Mouse (Mus musculus): Measurements from ENCODE around the gene Pdgfc.

DNA sequence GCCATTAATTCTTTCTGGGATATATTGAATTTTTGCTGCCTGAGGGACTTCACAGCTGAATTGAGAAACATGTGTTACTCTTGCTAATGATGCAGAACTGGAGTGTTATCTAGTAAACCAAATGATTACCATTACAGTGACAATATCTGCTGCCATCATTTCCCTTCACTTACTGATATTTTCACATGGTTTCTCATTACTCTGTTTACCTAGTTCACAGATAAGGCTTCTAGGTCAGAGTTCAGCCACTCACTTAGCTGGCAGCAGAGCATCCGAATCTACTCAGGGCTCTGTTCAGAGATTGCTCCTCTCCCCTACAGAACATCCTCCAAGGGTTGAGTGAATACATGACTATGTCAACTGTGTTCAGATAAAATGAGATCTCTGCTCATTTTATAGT lies 71.3 kb downstream of the Pdgfc start:
- TF ChIP-seq CTCF (conservative IDR thresholded peaks at IDR 0.05; ENCODE audit: insufficient read depth, insufficient read length, low read depth, low read length) = no peak
- no peak for TF ChIP-seq POLR2A (IDR thresholded peaks at IDR 0.05; ENCODE audit: low read depth, low read length)
